Mouse (Mus musculus) heart, postnatal 0 days (tissue): ENCODE measurements around the gene Hs3st5. TPM values are rescaled to one million over a fixed set of nuclear protein-coding genes. Genes with fewer than 3 reads are reported as not detected.
"Not testable (repeated sequence)": the region's sequence is repeated elsewhere in the genome, so short reads cannot be mapped to it uniquely, and the experiment has no call there.

ENCODE experiments used
- ATAC-seq: fragments of 200-750 bp; cut with Nextera tagmentation; 2 replicates; pipeline ENCODE4 v1.8.0; 2017; ENCODE audit warnings: low read depth, moderate number of reproducible peaks, moderate library complexity; ENCODE audit not compliant: insufficient read depth
- DNase-seq: peaks from one replicate; pipeline ENCODE4 v3.0.0-alpha.2; 2016; ENCODE audit warnings: low spot score
- H3K27ac ChIP-seq: fragments of 300-500 bp; sonication (generic); 2 replicates; pipeline ENCODE4 v1.5.1; 2014; ENCODE audit warnings: low read depth, mild to moderate bottlenecking
- H3K27me3 ChIP-seq: fragments of 300-500 bp; sonication (generic); 2 replicates; pipeline ENCODE4 v1.6.1; 2014; ENCODE audit warnings: low read length, mixed read lengths; ENCODE audit not compliant: control insufficient read depth, insufficient read depth
- H3K36me3 ChIP-seq: fragments of 300-500 bp; sonication (generic); replicated peaks from 2 replicates; pipeline ENCODE4 v1.6.1; 2014; ENCODE audit warnings: low read length, mixed read lengths; ENCODE audit not compliant: control insufficient read depth, insufficient read depth
- H3K4me1 ChIP-seq: fragments of 300-500 bp; sonication (generic); 2 replicates; pipeline ENCODE4 v1.6.1; 2014; ENCODE audit warnings: antibody characterized with exemption; ENCODE audit not compliant: control insufficient read depth, insufficient read depth
- H3K4me2 ChIP-seq: fragments of 300-500 bp; sonication (generic); 2 replicates; pipeline ENCODE4 v1.6.1; 2014; ENCODE audit warnings: low read depth, mild to moderate bottlenecking, low read length, moderate library complexity
- H3K4me3 ChIP-seq: fragments of 300-500 bp; sonication (generic); 2 replicates; pipeline ENCODE4 v1.5.1; 2014; ENCODE audit warnings: low read depth, low read length
- H3K9ac ChIP-seq: fragments of 300-500 bp; sonication (generic); replicated peaks from 2 replicates; pipeline ENCODE4 v1.6.1; 2014; ENCODE audit warnings: low read depth, low read length, mixed read lengths
- H3K9me3 ChIP-seq: fragments of 300-500 bp; sonication (generic); replicated peaks from 2 replicates; pipeline ENCODE4 v1.6.1; 2016; ENCODE audit warnings: low read length; ENCODE audit not compliant: control insufficient read depth
- CTCF ChIP-seq: IDR thresholded peaks from 2 replicates; pipeline ENCODE4 v1.5.1; 2016; ENCODE audit warnings: antibody characterized with exemption, control low read depth, low read depth
- EP300 ChIP-seq: IDR thresholded peaks from 2 replicates; pipeline ENCODE4 v1.6.1; 2016; ENCODE audit warnings: antibody characterized with exemption, low read depth
- WGBS: fragments of 180-500 bp; shearing (Covaris S2); extraction: QIAGEN DNeasy Blood & Tissue Kit; methylation state at CpG from one replicate; pipeline ENCODE4 v1.1.7; 2014; 5-methylcytosine and 5-hydroxymethylcytosine counted together
- polyA plus RNA-seq: library from polyadenylated mRNA; unstranded; fragments of >200 nt; fragmentation: Nextera tagmentation; extraction: Ambion mirVana; gene quantifications from 2 replicates; pipeline ENCODE4 v1.2.1, GENCODE M21; 2015
- total RNA-seq: library from RNA; depleted of rRNA; stranded (reverse); fragments of >200 nt; gene quantifications from 2 replicates; pipeline ENCODE4 v1.2.3, GENCODE M21; 2014; ENCODE audit warnings: low replicate concordance

Gene Hs3st5
- total and polyA plus RNA-seq, 2 experiments from 2014 or later: 0.29 TPM; not detected in 1

- Histone ChIP-seq H3K4me1 (peaks cover 7% of the 10 kb centered on the region; the same call in 1 of the 2 replicates), H3K9ac (no peak overlapping the region), H3K9me3 (no peaks in the 10 kb centered on the region), H3K27ac (no peak overlapping the region), H3K4me3 (peak overlapping the region; percentile 66), H3K36me3 (no peaks in the 10 kb centered on the region), H3K27me3 (peaks cover 43% of the 10 kb centered on the region), H3K4me2 (peak overlapping the region; percentile 99)
- TF ChIP-seq EP300: no peak
- no peak for TF ChIP-seq CTCF
- DNase-seq: no peak
- WGBS: under 1% methylated on average over 15 of the region's 15 CpGs
- ATAC-seq: no peak
These were observed 899 bp downstream of the Hs3st5 start for GRCm38 (mm10) chr10:36507556-36507870.

GRCm38 (mm10) chr10:36507991-36508546 is 1.5 kb downstream of the Hs3st5 start:
- DNase-seq: no peak
- no peaks in the 10 kb centered on the region for H3K9me3 ChIP-seq
- H3K36me3 ChIP-seq: no peaks in the 10 kb centered on the region
- H3K4me1 ChIP-seq: peaks cover 7% of the 10 kb centered on the region; the same call in 1 of the 2 replicates
- H3K27ac ChIP-seq: no peak overlapping the region
- no peak overlapping the region for H3K9ac ChIP-seq
- H3K4me3 ChIP-seq: peak overlapping the region; percentile 66
- WGBS: 2% methylated on average over 18 of the region's 18 CpGs
- peaks cover 43% of the 10 kb centered on the region for H3K27me3 ChIP-seq
- peak overlapping the region; percentile 99 for H3K4me2 ChIP-seq
- TF ChIP-seq EP300 (no peak), CTCF (no peak)
- no peak for ATAC-seq

- H3K4me1 ChIP-seq: peaks cover 7% of the 10 kb centered on the region; the same call in 1 of the 2 replicates
- WGBS: 71% methylated on average over 4 of the region's 4 CpGs
- H3K27me3 ChIP-seq: peaks cover 43% of the 10 kb centered on the region
- no peaks in the 10 kb centered on the region for H3K9me3 ChIP-seq
- TF ChIP-seq EP300 (no peak), CTCF (no peak)
- H3K4me2 ChIP-seq: no peak overlapping the region
- H3K27ac ChIP-seq: no peak overlapping the region
- H3K9ac ChIP-seq: no peak overlapping the region
- no peak for DNase-seq
- H3K36me3 ChIP-seq: no peaks in the 10 kb centered on the region
- no peak overlapping the region for H3K4me3 ChIP-seq
- no peak for ATAC-seq
These were observed 2.9 kb downstream of the Hs3st5 start for GRCm38 (mm10) chr10:36509477-36509876.

GRCm38 (mm10) chr10:36523881-36524280 is 17.3 kb downstream of the Hs3st5 start:
- Histone ChIP-seq H3K4me2 (no peak overlapping the region), H3K36me3 (no peaks in the 10 kb centered on the region), H3K4me1 (no peaks in the 10 kb centered on the region), H3K9me3 (no peaks in the 10 kb centered on the region), H3K4me3 (no peak overlapping the region), H3K27ac (no peak overlapping the region), H3K27me3 (no peaks in the 10 kb centered on the region), H3K9ac (no peak overlapping the region)
- ATAC-seq (no peak), DNase-seq (no peak)
- TF ChIP-seq CTCF (no peak), EP300 (no peak)

GRCm38 (mm10) chr10:36533633-36534335 is 27.2 kb downstream of the Hs3st5 start:
- TF ChIP-seq CTCF (no peak), EP300 (no peak)
- H3K4me2 ChIP-seq: no peak overlapping the region
- no peaks in the 10 kb centered on the region for H3K36me3 ChIP-seq
- no peak overlapping the region for H3K4me3 ChIP-seq
- H3K27me3 ChIP-seq: no peaks in the 10 kb centered on the region
- H3K27ac ChIP-seq: no peak overlapping the region
- DNase-seq: no peak
- WGBS: 81% methylated on average over 4 of the region's 4 CpGs
- no peaks in the 10 kb centered on the region for H3K4me1 ChIP-seq
- H3K9ac ChIP-seq: no peak overlapping the region
- ATAC-seq: no peak
- H3K9me3 ChIP-seq: no peaks in the 10 kb centered on the region

- TF ChIP-seq EP300 (no peak), CTCF (peak; percentile 45)
These were observed 40.0 kb downstream of the Hs3st5 start for GRCm38 (mm10) chr10:36546622-36547021.

GRCm38 (mm10) chr10:36547713-36548112 is 41.1 kb downstream of the Hs3st5 start:
- H3K4me1 ChIP-seq, H3K9ac ChIP-seq, DNase-seq, H3K4me2 ChIP-seq, H3K27ac ChIP-seq, H3K4me3 ChIP-seq, ATAC-seq, H3K9me3 ChIP-seq, H3K27me3 ChIP-seq, H3K36me3 ChIP-seq: not testable (repeated sequence)
- WGBS: 78% methylated on average over 1 of the region's 1 CpGs

More at GRCm38 (mm10) chr10:36546622-36547021, 40.0 kb downstream of the Hs3st5 start:
- Histone ChIP-seq H3K27me3 (no peaks in the 10 kb centered on the region), H3K9ac (no peak overlapping the region), H3K27ac (no peak overlapping the region), H3K36me3 (no peaks in the 10 kb centered on the region), H3K4me1 (no peaks in the 10 kb centered on the region), H3K4me3 (no peak overlapping the region), H3K9me3 (no peaks in the 10 kb centered on the region), H3K4me2 (no peak overlapping the region)
- 16% methylated on average over 2 of the region's 2 CpGs for WGBS
- DNase-seq: no peak
- no peak for ATAC-seq
